In the genomic region with DNA sequence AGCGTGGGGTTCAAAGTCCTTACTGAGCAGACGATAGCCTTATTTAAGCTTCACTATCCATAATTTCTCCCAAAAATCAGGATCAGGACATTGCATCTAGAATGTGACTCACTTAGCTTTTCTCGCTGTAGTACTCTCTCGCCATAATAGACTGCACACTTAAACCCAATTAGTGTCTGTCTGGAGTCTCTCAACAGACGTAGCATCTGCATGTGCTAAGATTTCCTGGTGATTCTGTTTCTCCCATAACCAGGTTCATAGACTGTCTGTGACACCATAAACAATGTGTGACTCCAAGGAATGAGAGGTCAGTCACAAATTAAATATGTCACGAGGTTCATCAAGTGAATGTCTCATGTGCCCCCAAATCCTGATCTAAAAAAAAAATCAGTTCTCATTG, we compare ENCODE assay signal across 16 mouse cellular contexts.
"Had no signal": no experiment of that assay in that cellular context is flagged by ENCODE, and none has a peak within 500 bp of the region (broad histone marks: within the 10 kb centered on the region; RNA-seq: fewer than 3 reads in every experiment).

No protein-coding gene starts in this region.

- DNase-seq: heart, postnatal 10 days; heart, postnatal 14 days; heart, postnatal 36 days; heart, postnatal 4 days; kidney, adult 11 months; kidney, adult 18-20 months; kidney, adult 2 months; kidney, adult 8-10 months; kidney, adult 9 months; kidney, postnatal 10 days; kidney, postnatal 14 days; kidney, postnatal 25 days; kidney, postnatal 36 days; kidney, postnatal 4 days; layer of hippocampus, adult 9-11 months; layer of hippocampus, postnatal 36 days had no signal
